Mouse (Mus musculus): Measurements from ENCODE around the gene Il1r2.

GRCm38 (mm10) chr1:40117565-40117964, 43.7 kb downstream of the Il1r2 start:
- TF ChIP-seq CTCF (IDR thresholded peaks at IDR 0.05; ENCODE audit: borderline replicate concordance, extremely low read depth, insufficient read depth, insufficient read length), result no peak
- no peak for TF ChIP-seq POLR2A (IDR thresholded peaks at IDR 0.05; ENCODE audit: borderline replicate concordance, extremely low read depth, insufficient read depth, insufficient read length, poor library complexity, severe bottlenecking)
